Mouse (Mus musculus) lung, embryonic 15.5 days (tissue): ENCODE measurements around the gene Snx32. TPM values are rescaled to one million over a fixed set of nuclear protein-coding genes. Genes with fewer than 3 reads are reported as not detected.

Experiments
- ATAC-seq: fragments of 200-750 bp; cut with Nextera tagmentation; 2 replicates; pipeline ENCODE4 v1.8.0; 2017; ENCODE audit warnings: moderate number of reproducible peaks, borderline replicate concordance; ENCODE audit not compliant: low FRiP score, low TSS enrichment; ENCODE audit errors: extremely low read depth
- H3K27ac ChIP-seq: fragments of 300-500 bp; sonication (generic); 2 replicates; pipeline ENCODE4 v1.5.1; 2015; ENCODE audit warnings: moderate library complexity, mild to moderate bottlenecking, inconsistent platforms
- H3K27me3 ChIP-seq: fragments of 300-500 bp; sonication (generic); 2 replicates; pipeline ENCODE4 v1.6.1; 2015; ENCODE audit warnings: inconsistent platforms
- H3K36me3 ChIP-seq: fragments of 300-500 bp; sonication (generic); 2 replicates; pipeline ENCODE4 v1.6.1; 2015; ENCODE audit warnings: inconsistent platforms
- H3K4me1 ChIP-seq: fragments of 300-500 bp; sonication (generic); 2 replicates; pipeline ENCODE4 v1.6.1; 2015; ENCODE audit warnings: inconsistent platforms
- H3K4me2 ChIP-seq: fragments of 300-500 bp; sonication (generic); 2 replicates; pipeline ENCODE4 v1.6.1; 2015; ENCODE audit warnings: inconsistent platforms, mild to moderate bottlenecking, moderate library complexity
- H3K4me3 ChIP-seq: fragments of 300-500 bp; sonication (generic); 2 replicates; pipeline ENCODE4 v1.5.1; 2015; ENCODE audit warnings: mild to moderate bottlenecking, inconsistent platforms
- H3K9ac ChIP-seq: fragments of 300-500 bp; sonication (generic); 2 replicates; pipeline ENCODE4 v1.6.1; 2015; ENCODE audit warnings: inconsistent platforms
- H3K9me3 ChIP-seq: fragments of 300-500 bp; sonication (generic); 2 replicates; pipeline ENCODE4 v1.6.1; 2016; ENCODE audit warnings: inconsistent platforms
- WGBS: fragments of 180-500 bp; shearing (Covaris S2); methylation state at CpG from one replicate; pipeline ENCODE4 v1.1.7; 2015; 5-methylcytosine and 5-hydroxymethylcytosine counted together
- polyA plus RNA-seq: library from polyadenylated mRNA; unstranded; fragments of >200 nt; fragmentation: Nextera tagmentation; extraction: Ambion mirVana; gene quantifications from 2 replicates; pipeline ENCODE4 v1.2.1, GENCODE M21; 2015

Gene Snx32
- polyA plus RNA-seq, 1 experiment from 2014 or later, result 7.4 TPM

DNA sequence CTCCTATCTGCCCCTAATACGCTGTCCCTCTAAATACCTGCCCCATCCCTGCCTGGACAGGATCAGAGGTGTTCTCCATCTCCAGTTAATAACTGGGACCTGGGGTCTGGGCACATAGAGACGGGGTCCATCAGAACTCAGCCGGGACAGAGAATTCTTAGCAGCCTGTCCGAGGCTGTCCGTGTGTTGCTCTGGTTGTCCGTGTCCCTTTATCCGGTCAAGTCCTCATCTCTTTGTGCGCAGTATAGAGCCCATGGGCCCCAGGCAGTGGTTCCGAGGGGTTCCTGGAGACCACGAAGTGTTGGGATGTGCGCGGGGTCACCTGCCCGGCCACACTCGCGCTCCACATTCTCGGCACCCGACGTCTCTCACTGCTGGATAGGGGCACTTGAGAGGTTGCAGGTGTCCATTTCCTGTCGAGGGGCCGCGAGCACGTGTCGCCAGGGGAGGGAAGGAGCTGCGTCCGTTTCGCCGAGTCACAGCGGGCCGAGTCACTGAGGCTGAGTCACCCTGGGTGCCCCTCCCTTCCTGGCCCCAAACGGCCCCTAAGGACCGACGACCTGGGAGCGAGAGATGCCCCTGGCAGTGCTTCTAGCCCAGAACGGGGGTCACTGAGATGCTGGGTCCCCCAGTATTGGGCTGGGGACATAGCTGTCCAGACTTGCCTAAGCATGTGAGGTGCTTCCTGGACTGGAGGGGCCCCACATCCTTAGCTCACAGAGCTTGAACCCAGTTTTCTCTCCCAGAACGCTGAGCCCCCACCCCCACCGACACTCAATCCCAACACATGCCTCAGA, 61.8 kb downstream of the Snx32 start:
- Histone ChIP-seq H3K4me1 (peaks cover 24% of the 10 kb centered on the region), H3K36me3 (no peaks in the 10 kb centered on the region), H3K27me3 (peaks cover 48% of the 10 kb centered on the region), H3K4me2 (peak overlapping the region; percentile 95), H3K9ac (no peak overlapping the region), H3K27ac (no peak overlapping the region), H3K4me3 (peak overlapping the region; percentile 57), H3K9me3 (no peaks in the 10 kb centered on the region)
- 4% methylated on average over 35 of the region's 36 CpGs for WGBS
- peak; percentile 11; the same call in 1 of the 2 replicates for ATAC-seq

DNA sequence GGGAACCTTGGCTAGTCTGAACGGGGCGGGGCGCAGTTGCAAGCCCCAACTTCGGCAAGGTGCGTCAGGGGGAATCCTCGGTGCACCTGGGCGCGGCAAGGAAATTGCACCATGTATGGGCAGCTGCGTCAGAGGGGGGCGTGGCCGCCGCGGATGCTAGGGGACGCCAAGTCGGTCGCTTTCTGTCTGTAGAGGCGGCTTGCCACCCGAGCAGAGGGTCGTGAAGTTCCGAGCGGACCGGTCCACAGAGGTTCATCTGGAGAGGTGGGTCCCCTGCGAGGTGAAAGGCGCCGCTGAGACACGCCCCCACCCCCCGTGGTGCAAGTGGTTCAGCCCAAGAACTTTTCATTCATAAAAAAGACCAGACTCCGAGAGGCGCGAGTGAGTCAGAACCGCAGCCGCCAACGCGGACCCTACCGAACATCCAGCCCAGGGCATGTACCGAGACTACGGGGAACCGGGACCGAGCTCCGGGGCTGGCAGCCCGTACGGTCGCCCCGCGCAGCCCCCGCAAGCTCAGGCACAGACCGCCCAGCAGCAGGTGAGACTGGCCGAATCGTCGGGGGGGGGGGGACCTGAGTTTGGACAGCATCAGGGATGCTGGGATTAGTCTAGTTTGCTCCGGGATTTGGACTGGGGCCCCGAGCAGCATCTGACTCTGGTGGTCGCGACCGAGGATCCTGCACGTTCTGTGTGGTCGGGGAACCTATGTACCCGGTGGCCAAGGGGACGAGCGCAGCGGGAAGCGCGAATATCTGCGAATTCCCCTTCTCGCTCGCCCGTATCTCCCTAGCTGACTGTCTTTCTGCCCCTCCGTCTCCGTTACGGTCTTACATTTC, 62.6 kb downstream of the Snx32 start, which contains the start of gene Fosl1:
Fosl1 (plus strand) TSS at position 33 of the 839 bp plus-strand sequence.
- Histone ChIP-seq H3K4me3 (peak within 1 kb of the TSS; percentile 57), H3K9me3 (no peaks in the 10 kb centered on the region), H3K4me1 (peaks cover 24% of the 10 kb centered on the region), H3K4me2 (peak within 1 kb of the TSS; percentile 95), H3K27ac (no peak within 1 kb of the TSS), H3K36me3 (no peaks in the 10 kb centered on the region), H3K27me3 (peaks cover 48% of the 10 kb centered on the region), H3K9ac (peak within 1 kb of the TSS; percentile 25)
- 1% methylated on average over 70 of the region's 70 CpGs for WGBS
- ATAC-seq, result peak; percentile 73; the same call in 1 of the 2 replicates

DNA sequence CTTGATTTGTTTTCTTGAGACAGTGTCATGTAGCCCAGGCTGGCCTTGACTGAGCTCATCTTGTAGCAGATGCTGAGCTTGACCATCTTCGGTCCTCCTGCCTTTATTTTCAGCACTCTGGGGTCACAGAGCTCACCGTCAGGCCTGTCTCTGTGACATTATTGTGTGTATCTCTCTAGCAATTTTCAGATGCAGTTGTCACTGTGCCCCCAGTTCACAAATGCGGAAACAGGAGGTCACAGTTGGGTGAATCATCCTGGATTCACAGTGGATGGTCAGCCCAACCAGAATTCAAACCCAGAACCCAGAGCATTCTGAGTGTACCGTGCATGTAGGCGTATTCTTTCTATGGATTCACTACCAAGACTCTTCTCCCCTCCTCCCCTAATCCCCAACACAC, 64.6 kb downstream of the Snx32 start:
- H3K4me3 ChIP-seq, result no peak overlapping the region
- ATAC-seq, result no peak
- no peak overlapping the region for H3K9ac ChIP-seq
- H3K36me3 ChIP-seq, result no peaks in the 10 kb centered on the region
- H3K27me3 ChIP-seq, result peaks cover 41% of the 10 kb centered on the region
- no peak overlapping the region for H3K27ac ChIP-seq
- 87% methylated on average over 5 of the region's 5 CpGs for WGBS
- H3K4me1 ChIP-seq, result peaks cover 24% of the 10 kb centered on the region
- no peak overlapping the region for H3K4me2 ChIP-seq
- no peaks in the 10 kb centered on the region for H3K9me3 ChIP-seq

DNA sequence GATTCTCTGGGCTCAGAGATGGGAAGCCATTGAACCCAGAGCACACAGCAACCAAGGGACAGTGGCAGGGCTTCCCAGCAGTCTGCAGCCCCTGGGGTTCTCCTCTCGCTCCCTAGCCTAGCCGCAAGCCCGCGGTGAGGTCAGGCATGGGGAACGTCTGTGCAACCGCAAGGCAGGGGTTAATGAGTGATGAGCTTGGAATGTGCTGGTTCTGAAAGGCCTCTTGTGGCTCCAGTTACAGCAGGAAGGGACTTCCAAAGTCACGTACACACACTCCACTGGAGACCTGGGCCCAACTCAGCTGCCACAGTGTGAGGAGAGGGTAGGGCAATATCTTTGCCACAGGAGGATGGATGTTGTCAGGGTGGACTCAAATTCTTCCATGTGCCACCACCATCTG, 65.4 kb downstream of the Snx32 start:
- H3K9me3 ChIP-seq, result no peaks in the 10 kb centered on the region
- H3K27me3 ChIP-seq, result peaks cover 33% of the 10 kb centered on the region
- H3K4me1 ChIP-seq, result peaks cover 24% of the 10 kb centered on the region
- H3K4me3 ChIP-seq, result no peak overlapping the region
- H3K36me3 ChIP-seq, result no peaks in the 10 kb centered on the region
- ATAC-seq, result no peak
- WGBS, result 13% methylated on average over 7 of the region's 7 CpGs
- H3K27ac ChIP-seq, result no peak overlapping the region
- no peak overlapping the region for H3K4me2 ChIP-seq
- no peak overlapping the region for H3K9ac ChIP-seq

DNA sequence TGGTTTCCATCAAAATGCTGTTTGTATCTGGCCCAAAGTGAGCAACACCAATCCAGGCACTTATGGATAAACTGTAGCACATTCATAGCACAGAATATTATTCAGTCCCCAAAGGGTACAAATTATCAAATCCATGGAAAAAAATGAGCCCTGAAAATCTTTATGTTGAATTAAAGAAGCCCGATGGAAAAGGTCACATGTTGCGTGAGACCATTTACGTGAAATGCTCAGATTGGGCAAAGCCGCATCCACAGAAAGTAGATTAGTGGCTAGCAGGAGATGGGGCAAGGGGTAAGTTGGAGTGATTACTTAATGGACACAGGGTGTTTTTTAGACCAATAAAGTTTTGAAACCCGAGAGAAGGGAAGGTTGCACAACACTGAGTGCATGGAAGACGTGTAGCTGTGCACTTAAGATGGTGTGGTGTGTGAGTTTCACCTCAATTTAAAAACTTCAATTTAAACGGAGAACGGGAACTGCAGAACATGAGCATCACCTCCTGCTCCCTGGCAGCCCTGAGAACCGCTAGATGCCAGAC, 65.9 kb downstream of the Snx32 start:
- Histone ChIP-seq H3K4me3 (no peak overlapping the region), H3K36me3 (no peaks in the 10 kb centered on the region), H3K9ac (no peak overlapping the region), H3K27me3 (peaks cover 28% of the 10 kb centered on the region), H3K27ac (no peak overlapping the region), H3K4me1 (peaks cover 24% of the 10 kb centered on the region), H3K9me3 (no peaks in the 10 kb centered on the region), H3K4me2 (no peak overlapping the region)
- no peak for ATAC-seq
- WGBS, result 57% methylated on average over 9 of the region's 9 CpGs

Other genes starting within 250 kb of the Snx32 start
- gene Pacs1, start 237.4 kb downstream of the Snx32 start, polyA plus RNA-seq, result 20.6 and 21.4 TPM in 2 replicates
- 320 and 328 TPM in 2 replicates for gene Sf3b2, start 215.1 kb downstream of the Snx32 start, polyA plus RNA-seq
- gene Gal3st3, start 212.2 kb downstream of the Snx32 start, polyA plus RNA-seq, result 1.7 and 2.4 TPM in 2 replicates
- gene Catsper1, start 174.8 kb downstream of the Snx32 start, polyA plus RNA-seq, result not detected in 2 replicates
- 0.60 and 0.69 TPM in 2 replicates for gene Cst6, start 161.0 kb downstream of the Snx32 start, polyA plus RNA-seq
- gene Eif1ad, start 143.8 kb downstream of the Snx32 start, polyA plus RNA-seq, result 61.5 and 61.8 TPM in 2 replicates
- 466 and 504 TPM in 2 replicates for gene Banf1, start 143.4 kb downstream of the Snx32 start, polyA plus RNA-seq
- 67.1 and 81.7 TPM in 2 replicates for gene Sart1, start 121.8 kb downstream of the Snx32 start, polyA plus RNA-seq
- gene Tsga10ip, start 108.0 kb downstream of the Snx32 start, polyA plus RNA-seq, result 0.59 and 0.79 TPM in 2 replicates
- 243 and 268 TPM in 2 replicates for gene Drap1, start 85.6 kb downstream of the Snx32 start, polyA plus RNA-seq
- 56.5 and 58.6 TPM in 2 replicates for gene AI837181, start 85.4 kb downstream of the Snx32 start, polyA plus RNA-seq
- gene Fosl1, start 63.0 kb downstream of the Snx32 start, polyA plus RNA-seq, result not detected in 2 replicates
- 12.1 and 12.4 TPM in 2 replicates for gene Ccdc85b, start 52.6 kb downstream of the Snx32 start, polyA plus RNA-seq
- gene Fibp, start 49.9 kb downstream of the Snx32 start, polyA plus RNA-seq, result 101 and 117 TPM in 2 replicates
- gene Ctsw, start 42.0 kb downstream of the Snx32 start, polyA plus RNA-seq, result 1.9 and 3.3 TPM in 2 replicates
- 198 and 208 TPM in 2 replicates for gene Efemp2, start 36.6 kb downstream of the Snx32 start, polyA plus RNA-seq
- gene Mus81, start 22.1 kb downstream of the Snx32 start, polyA plus RNA-seq, result 40.2 and 43.9 TPM in 2 replicates
- 2,855 and 2,978 TPM in 2 replicates for gene Cfl1, start 20.1 kb downstream of the Snx32 start, polyA plus RNA-seq
- 0.20 TPM in 1 of 2 replicates, not detected in the other for gene 1700020D05Rik, start 6.8 kb downstream of the Snx32 start, polyA plus RNA-seq
- 2.1 and 2.2 TPM in 2 replicates for gene Ovol1, start 50.1 kb upstream of the Snx32 start, polyA plus RNA-seq
- gene Ap5b1, start 57.5 kb upstream of the Snx32 start, polyA plus RNA-seq, result 5.7 and 5.9 TPM in 2 replicates
- gene Rnaseh2c, start 91.3 kb upstream of the Snx32 start, polyA plus RNA-seq, result 143 and 153 TPM in 2 replicates
- gene Kat5, start 99.7 kb upstream of the Snx32 start, polyA plus RNA-seq, result 51.9 and 54.4 TPM in 2 replicates
- gene Rela, start 126.9 kb upstream of the Snx32 start, polyA plus RNA-seq, result 52.7 and 53.8 TPM in 2 replicates
- 44.7 and 48.0 TPM in 2 replicates for gene Sipa1, start 153.2 kb upstream of the Snx32 start, polyA plus RNA-seq
- gene Map3k11, start 178.2 kb upstream of the Snx32 start, polyA plus RNA-seq, result 44.1 and 45.2 TPM in 2 replicates
- gene Pcnx3, start 178.4 kb upstream of the Snx32 start, polyA plus RNA-seq, result 18.2 and 20.9 TPM in 2 replicates
- 0.69 TPM in 1 of 2 replicates, not detected in the other for gene Kcnk7, start 193.8 kb upstream of the Snx32 start, polyA plus RNA-seq
- 23.6 and 24.5 TPM in 2 replicates for gene Ehbp1l1, start 215.8 kb upstream of the Snx32 start, polyA plus RNA-seq
- 105 and 108 TPM in 2 replicates for gene Fam89b, start 219.1 kb upstream of the Snx32 start, polyA plus RNA-seq
- gene Ltbp3, start 230.4 kb upstream of the Snx32 start, polyA plus RNA-seq, result 47.2 and 54.9 TPM in 2 replicates